Mouse (Mus musculus): ENCODE data around the gene Dtnb. TPM values are rescaled to one million over a fixed set of nuclear protein-coding genes. Genes with fewer than 3 reads are reported as not detected.

The Dtnb gene
- polyA plus RNA-seq, 1 experiment from 2014 or later = 36.8 TPM

DNA sequence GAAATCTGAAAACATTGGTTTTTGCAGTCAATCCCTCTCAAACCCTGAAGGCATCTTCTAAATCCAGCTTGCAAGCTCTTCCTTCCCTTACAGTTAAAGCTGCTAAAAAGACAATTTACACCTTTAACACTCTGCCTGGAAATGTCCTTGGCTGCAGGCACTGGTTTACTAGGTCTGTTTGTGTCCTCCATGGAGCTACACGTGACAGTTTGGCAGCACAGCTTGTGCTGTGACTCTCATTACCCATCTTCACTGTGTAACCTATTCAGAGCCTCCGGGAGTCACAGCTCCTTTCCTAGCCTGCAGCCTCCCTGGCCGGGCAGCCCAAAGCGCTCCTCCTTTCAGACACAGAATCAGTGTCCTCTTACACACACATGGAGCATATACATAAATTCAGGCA, 8.5 kb upstream of the Dtnb start:
- 83% methylated on average over 4 of the region's 4 CpGs for WGBS
- H3K27ac ChIP-seq (ENCODE audit: low read length) = no peak overlapping the region

GRCm38 (mm10) chr12:3568461-3568991, 3.7 kb upstream of the Dtnb start:
- H3K27me3 ChIP-seq (replicated peaks; ENCODE audit: control insufficient read depth, insufficient read depth, low read length) = no peaks in the 10 kb centered on the region
- WGBS = 74% methylated on average over 5 of the region's 5 CpGs
- no peak for ATAC-seq

More for the DNA sequence above, 8.5 kb upstream of the Dtnb start:
- H3K4me2 ChIP-seq (ENCODE audit: low read length) = no peak overlapping the region
- H3K4me1 ChIP-seq (replicated peaks; ENCODE audit: control insufficient read depth, insufficient read depth, low read length) = no peaks in the 10 kb centered on the region
- no peaks in the 10 kb centered on the region for H3K36me3 ChIP-seq (ENCODE audit: control insufficient read depth, insufficient read depth)
- no peaks in the 10 kb centered on the region for H3K9me3 ChIP-seq (ENCODE audit: control insufficient read depth, low read length)
- ATAC-seq = no peak
- no peak overlapping the region for H3K4me3 ChIP-seq (replicated peaks; ENCODE audit: low read length)
- H3K9ac ChIP-seq (replicated peaks; ENCODE audit: low read depth, low read length) = no peak overlapping the region
- no peaks in the 10 kb centered on the region for H3K27me3 ChIP-seq (replicated peaks; ENCODE audit: control insufficient read depth, insufficient read depth, low read length)

GRCm38 (mm10) chr12:3570711-3571400, 1.3 kb upstream of the Dtnb start:
- WGBS = 84% methylated on average over 4 of the region's 4 CpGs
- H3K27ac ChIP-seq (ENCODE audit: low read length) = no peak overlapping the region
- no peaks in the 10 kb centered on the region for H3K9me3 ChIP-seq (ENCODE audit: control insufficient read depth, low read length)
- peaks cover 15% of the 10 kb centered on the region for H3K4me1 ChIP-seq (replicated peaks; ENCODE audit: control insufficient read depth, insufficient read depth, low read length)
- H3K9ac ChIP-seq (replicated peaks; ENCODE audit: low read depth, low read length) = no peak overlapping the region
- H3K4me2 ChIP-seq (ENCODE audit: low read length) = no peak overlapping the region
- no peak overlapping the region for H3K4me3 ChIP-seq (replicated peaks; ENCODE audit: low read length)
- no peaks in the 10 kb centered on the region for H3K36me3 ChIP-seq (ENCODE audit: control insufficient read depth, insufficient read depth)
- no peak for ATAC-seq
- no peaks in the 10 kb centered on the region for H3K27me3 ChIP-seq (replicated peaks; ENCODE audit: control insufficient read depth, insufficient read depth, low read length)

More at GRCm38 (mm10) chr12:3568461-3568991, 3.7 kb upstream of the Dtnb start:
- no peaks in the 10 kb centered on the region for H3K36me3 ChIP-seq (ENCODE audit: control insufficient read depth, insufficient read depth)
- H3K4me2 ChIP-seq (ENCODE audit: low read length) = no peak overlapping the region
- peaks cover 10% of the 10 kb centered on the region for H3K4me1 ChIP-seq (replicated peaks; ENCODE audit: control insufficient read depth, insufficient read depth, low read length)
- no peak overlapping the region for H3K27ac ChIP-seq (ENCODE audit: low read length)
- no peaks in the 10 kb centered on the region for H3K9me3 ChIP-seq (ENCODE audit: control insufficient read depth, low read length)
- no peak overlapping the region for H3K4me3 ChIP-seq (replicated peaks; ENCODE audit: low read length)
- no peak overlapping the region for H3K9ac ChIP-seq (replicated peaks; ENCODE audit: low read depth, low read length)

- Histone ChIP-seq H3K27ac (ENCODE audit: low read length) (peak overlapping the region; percentile 87), H3K9me3 (ENCODE audit: control insufficient read depth, low read length) (no peaks in the 10 kb centered on the region), H3K9ac (replicated peaks; ENCODE audit: low read depth, low read length) (peak overlapping the region; percentile 84), H3K36me3 (ENCODE audit: control insufficient read depth, insufficient read depth) (no peaks in the 10 kb centered on the region), H3K27me3 (replicated peaks; ENCODE audit: control insufficient read depth, insufficient read depth, low read length) (no peaks in the 10 kb centered on the region), H3K4me1 (replicated peaks; ENCODE audit: control insufficient read depth, insufficient read depth, low read length) (peaks cover 15% of the 10 kb centered on the region), H3K4me3 (replicated peaks; ENCODE audit: low read length) (peak overlapping the region; percentile 87), H3K4me2 (ENCODE audit: low read length) (peak overlapping the region; percentile 88)
- ATAC-seq = peak; percentile 82
- 1% methylated on average over 53 of the region's 53 CpGs for WGBS
Observed at GRCm38 (mm10) chr12:3572581-3573397, 608 bp downstream of the Dtnb start.

- ATAC-seq = no peak
- no peaks in the 10 kb centered on the region for H3K36me3 ChIP-seq (ENCODE audit: control insufficient read depth, insufficient read depth)
- H3K4me1 ChIP-seq (replicated peaks; ENCODE audit: control insufficient read depth, insufficient read depth, low read length) = peaks cover 15% of the 10 kb centered on the region
- H3K4me2 ChIP-seq (ENCODE audit: low read length) = peak overlapping the region; percentile 88
- peak overlapping the region; percentile 35; the same call in 1 of the 2 replicates for H3K9ac ChIP-seq (replicated peaks; ENCODE audit: low read depth, low read length)
- no peaks in the 10 kb centered on the region for H3K27me3 ChIP-seq (replicated peaks; ENCODE audit: control insufficient read depth, insufficient read depth, low read length)
- H3K27ac ChIP-seq (ENCODE audit: low read length) = no peak overlapping the region
- 32% methylated on average over 6 of the region's 6 CpGs for WGBS
- H3K9me3 ChIP-seq (ENCODE audit: control insufficient read depth, low read length) = no peaks in the 10 kb centered on the region
- peak overlapping the region; percentile 87 for H3K4me3 ChIP-seq (replicated peaks; ENCODE audit: low read length)
Observed at GRCm38 (mm10) chr12:3573410-3573809, 1.2 kb downstream of the Dtnb start.

GRCm38 (mm10) chr12:3574670-3575069, 2.5 kb downstream of the Dtnb start:
- 80% methylated on average over 4 of the region's 4 CpGs for WGBS
- ATAC-seq = no peak
- no peak overlapping the region for H3K4me3 ChIP-seq (replicated peaks; ENCODE audit: low read length)
- H3K27me3 ChIP-seq (replicated peaks; ENCODE audit: control insufficient read depth, insufficient read depth, low read length) = no peaks in the 10 kb centered on the region
- no peak overlapping the region for H3K9ac ChIP-seq (replicated peaks; ENCODE audit: low read depth, low read length)
- H3K36me3 ChIP-seq (ENCODE audit: control insufficient read depth, insufficient read depth) = no peaks in the 10 kb centered on the region
- H3K9me3 ChIP-seq (ENCODE audit: control insufficient read depth, low read length) = no peaks in the 10 kb centered on the region
- no peak overlapping the region for H3K4me2 ChIP-seq (ENCODE audit: low read length)
- H3K4me1 ChIP-seq (replicated peaks; ENCODE audit: control insufficient read depth, insufficient read depth, low read length) = peaks cover 15% of the 10 kb centered on the region
- H3K27ac ChIP-seq (ENCODE audit: low read length) = no peak overlapping the region

- Histone ChIP-seq H3K36me3 (ENCODE audit: control insufficient read depth, insufficient read depth) (no peaks in the 10 kb centered on the region), H3K4me2 (ENCODE audit: low read length) (no peak overlapping the region), H3K9me3 (ENCODE audit: control insufficient read depth, low read length) (no peaks in the 10 kb centered on the region), H3K27ac (ENCODE audit: low read length) (no peak overlapping the region), H3K9ac (replicated peaks; ENCODE audit: low read depth, low read length) (no peak overlapping the region), H3K4me3 (replicated peaks; ENCODE audit: low read length) (no peak overlapping the region), H3K4me1 (replicated peaks; ENCODE audit: control insufficient read depth, insufficient read depth, low read length) (no peaks in the 10 kb centered on the region; the same call in 1 of the 2 replicates), H3K27me3 (replicated peaks; ENCODE audit: control insufficient read depth, insufficient read depth, low read length) (no peaks in the 10 kb centered on the region)
- ATAC-seq = no peak
- 76% methylated on average over 2 of the region's 2 CpGs for WGBS
Observed at GRCm38 (mm10) chr12:3579958-3580530, 7.9 kb downstream of the Dtnb start.

GRCm38 (mm10) chr12:3582604-3583003, 10.4 kb downstream of the Dtnb start:
- Histone ChIP-seq H3K27me3 (replicated peaks; ENCODE audit: control insufficient read depth, insufficient read depth, low read length) (no peaks in the 10 kb centered on the region), H3K9ac (replicated peaks; ENCODE audit: low read depth, low read length) (no peak overlapping the region), H3K4me3 (replicated peaks; ENCODE audit: low read length) (no peak overlapping the region), H3K4me2 (ENCODE audit: low read length) (no peak overlapping the region), H3K27ac (ENCODE audit: low read length) (no peak overlapping the region), H3K36me3 (ENCODE audit: control insufficient read depth, insufficient read depth) (no peaks in the 10 kb centered on the region), H3K9me3 (ENCODE audit: control insufficient read depth, low read length) (no peaks in the 10 kb centered on the region), H3K4me1 (replicated peaks; ENCODE audit: control insufficient read depth, insufficient read depth, low read length) (no peaks in the 10 kb centered on the region)
- WGBS = 96% methylated on average over 4 of the region's 4 CpGs
- no peak for ATAC-seq

GRCm38 (mm10) chr12:3585525-3585924, 13.3 kb downstream of the Dtnb start:
- Histone ChIP-seq H3K27me3 (replicated peaks; ENCODE audit: control insufficient read depth, insufficient read depth, low read length) (no peaks in the 10 kb centered on the region), H3K36me3 (ENCODE audit: control insufficient read depth, insufficient read depth) (no peaks in the 10 kb centered on the region), H3K4me2 (ENCODE audit: low read length) (no peak overlapping the region), H3K4me1 (replicated peaks; ENCODE audit: control insufficient read depth, insufficient read depth, low read length) (no peaks in the 10 kb centered on the region), H3K9ac (replicated peaks; ENCODE audit: low read depth, low read length) (no peak overlapping the region), H3K9me3 (ENCODE audit: control insufficient read depth, low read length) (no peaks in the 10 kb centered on the region), H3K27ac (ENCODE audit: low read length) (no peak overlapping the region), H3K4me3 (replicated peaks; ENCODE audit: low read length) (no peak overlapping the region)
- no peak for ATAC-seq
- WGBS = 86% methylated on average over 4 of the region's 4 CpGs
